Mouse (Mus musculus): Measurements from ENCODE around the gene Scamp5.
A peak's percentile ranks its signal among the peaks of the same experiment; 100 is the strongest.

Gene Scamp5

DNA sequence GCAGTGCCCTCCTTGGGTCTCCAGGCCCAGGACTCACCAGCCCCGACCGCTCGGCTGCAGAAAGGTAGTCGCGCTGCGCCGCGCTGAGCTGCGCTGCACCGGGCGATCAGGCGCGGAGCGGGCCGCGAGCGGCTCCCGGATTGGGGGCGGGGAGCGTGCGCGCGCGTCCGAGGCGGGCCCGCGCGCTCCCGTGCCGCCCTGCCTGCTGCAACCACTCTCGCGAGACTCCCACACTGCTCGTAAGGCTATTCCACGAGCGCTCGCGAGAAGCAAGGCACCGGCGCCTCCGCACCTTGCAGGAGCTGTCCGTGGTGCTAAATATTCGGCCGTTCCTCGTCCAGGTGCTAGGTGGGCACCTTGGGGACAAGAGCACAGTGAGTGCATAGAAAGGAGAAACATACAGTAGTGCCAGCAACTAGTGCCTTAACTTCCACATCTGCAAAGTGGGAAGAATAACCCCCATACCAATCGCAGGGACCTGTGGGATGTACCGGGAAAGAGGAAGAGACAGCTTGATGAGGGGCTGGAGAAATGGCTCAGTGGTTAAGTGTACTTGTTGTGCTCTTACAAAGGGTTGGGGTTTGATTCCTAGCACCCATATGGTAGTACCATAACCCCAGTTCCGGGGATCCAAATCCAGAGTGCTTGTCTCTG, at the start of gene Scamp5:
TSS of gene Scamp5 (minus strand) at position 165 of the 654 bp plus-strand sequence.
- peak; percentile 69 to 79 for DNase-seq

DNA sequence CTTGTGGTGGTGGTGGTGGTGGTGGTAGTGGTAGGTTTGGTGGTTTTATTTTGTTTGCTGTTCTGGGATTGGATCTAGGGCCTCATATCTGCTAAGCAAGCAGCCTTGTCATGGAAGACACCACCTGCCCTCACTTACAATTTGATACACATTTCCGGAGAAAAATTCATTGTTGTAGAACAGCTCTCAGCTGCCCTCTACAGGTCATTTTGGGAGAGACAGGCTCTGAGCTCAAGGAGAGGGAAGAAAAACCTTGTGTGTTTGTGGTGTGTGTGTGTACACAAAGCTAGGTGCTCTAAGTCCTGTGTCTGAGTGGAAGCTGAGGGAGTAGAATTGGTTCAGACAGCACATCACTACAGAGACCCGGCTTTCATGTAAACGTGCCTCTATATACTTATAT, 49.3 kb upstream of the Scamp5 start:
- DNase-seq: peak in 1 of 2 experiments; percentile 32

GRCm38 (mm10) chr9:57510577-57510976, 42.7 kb upstream of the Scamp5 start:
- DNase-seq: no peak

DNA sequence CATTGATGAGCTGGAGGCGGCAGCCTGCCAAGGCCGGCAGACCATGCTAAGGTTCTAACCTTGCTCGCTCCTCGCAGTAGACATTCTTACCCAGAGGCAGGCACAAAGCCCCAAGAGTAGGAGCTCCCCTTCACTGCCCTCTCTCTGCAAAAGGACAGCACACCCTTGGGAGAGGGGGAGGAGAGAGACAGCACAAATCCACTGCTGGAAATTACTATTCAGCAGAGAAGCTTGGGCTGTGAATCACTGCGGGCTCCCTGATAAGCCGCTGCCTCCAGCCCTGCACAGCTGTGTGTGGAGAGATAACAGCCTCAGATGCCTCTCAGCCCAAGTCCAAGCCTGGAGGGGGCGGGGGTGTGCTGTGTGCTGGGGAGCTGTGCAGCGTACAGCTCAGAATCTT, 37.8 kb upstream of the Scamp5 start:
- no peak for DNase-seq

DNA sequence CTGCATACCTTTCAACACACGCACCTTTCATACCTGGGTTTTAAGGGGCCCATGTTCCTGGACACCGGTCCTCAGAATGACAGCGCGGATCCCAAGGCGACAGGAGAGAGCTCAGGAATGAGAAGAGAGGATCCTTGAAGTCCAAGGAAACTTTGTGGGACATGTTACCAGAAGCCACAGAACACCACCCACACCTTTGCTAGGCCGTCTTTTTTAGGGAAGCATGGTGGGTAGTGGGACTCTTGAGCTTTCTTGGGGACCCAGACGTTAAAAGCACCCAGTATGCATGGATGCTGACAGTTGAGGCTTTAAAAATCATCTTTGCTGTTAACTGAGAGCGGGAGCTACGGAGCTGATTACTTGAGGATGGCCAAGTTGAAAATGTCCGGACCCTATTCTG, 37.0 kb upstream of the Scamp5 start:
- DNase-seq: no peak

- DNase-seq: peak; percentile 31 to 32
Observed at GRCm38 (mm10) chr9:57504381-57504700, 36.5 kb upstream of the Scamp5 start.

DNA sequence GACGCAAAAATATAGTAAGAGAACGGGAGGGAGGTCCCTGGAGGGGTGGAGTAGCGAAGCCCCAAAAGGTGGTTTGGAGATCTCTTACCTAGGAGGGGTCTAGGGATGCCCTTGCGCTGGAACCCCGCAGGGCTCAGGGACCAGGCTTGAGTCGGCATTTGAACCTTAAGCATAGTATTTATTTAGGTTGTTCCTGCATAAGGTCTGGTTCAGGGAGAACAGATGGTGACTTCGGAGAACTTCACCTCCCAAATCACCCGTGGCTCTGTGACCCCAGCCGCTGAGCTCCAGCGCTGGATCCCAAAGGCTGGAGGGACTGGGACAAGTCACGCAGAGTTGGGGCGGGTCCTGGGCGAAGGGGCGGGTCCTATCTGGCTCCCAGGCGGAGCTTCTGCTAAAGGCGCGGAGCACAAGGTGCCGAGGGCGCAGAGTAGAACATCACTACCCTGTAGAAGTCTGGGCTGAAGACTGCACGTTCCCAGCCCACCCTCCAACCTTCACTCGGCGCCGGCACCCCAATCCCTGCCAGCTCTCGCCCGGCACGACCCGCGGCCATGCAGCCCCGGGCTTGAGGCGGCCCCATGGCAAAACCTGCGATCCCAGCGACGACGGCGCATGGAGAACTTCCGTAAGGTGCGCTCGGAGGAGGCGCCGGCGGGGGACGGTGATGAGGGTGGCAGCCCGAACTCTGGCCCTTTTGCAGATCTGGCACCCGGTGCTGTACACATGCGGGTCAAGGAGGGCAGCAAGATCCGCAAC, 35.9 kb upstream of the Scamp5 start, which contains the start of gene Rpp25:
TSS of gene Rpp25 (plus strand) at position 405 of the 759 bp plus-strand sequence.
- DNase-seq: no peak

- DNase-seq: no peak
Observed at GRCm38 (mm10) chr9:57502911-57503621, 35.2 kb upstream of the Scamp5 start.

DNA sequence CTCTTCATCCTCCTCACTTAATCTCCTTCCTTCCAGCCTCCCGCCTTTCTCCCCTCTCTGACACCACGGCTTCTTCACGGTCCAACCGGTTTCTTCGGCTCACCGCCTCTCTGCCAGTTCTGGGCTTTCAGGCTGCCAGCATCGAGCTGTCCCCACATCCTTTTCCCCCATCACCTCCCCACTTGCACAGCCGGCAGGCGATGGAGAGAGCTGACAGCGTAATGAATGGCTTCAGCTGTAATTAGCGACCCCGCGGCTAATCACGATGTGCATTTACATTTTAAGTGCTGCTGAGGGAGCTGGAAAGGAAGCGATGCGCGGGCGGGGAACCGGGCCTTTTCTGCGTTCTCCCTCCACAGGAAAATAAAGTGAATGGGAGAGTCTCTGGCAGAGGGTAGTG, 34.0 kb upstream of the Scamp5 start:
- no peak for DNase-seq

GRCm38 (mm10) chr9:57501452-57501851, 33.6 kb upstream of the Scamp5 start:
- DNase-seq: no peak

DNA sequence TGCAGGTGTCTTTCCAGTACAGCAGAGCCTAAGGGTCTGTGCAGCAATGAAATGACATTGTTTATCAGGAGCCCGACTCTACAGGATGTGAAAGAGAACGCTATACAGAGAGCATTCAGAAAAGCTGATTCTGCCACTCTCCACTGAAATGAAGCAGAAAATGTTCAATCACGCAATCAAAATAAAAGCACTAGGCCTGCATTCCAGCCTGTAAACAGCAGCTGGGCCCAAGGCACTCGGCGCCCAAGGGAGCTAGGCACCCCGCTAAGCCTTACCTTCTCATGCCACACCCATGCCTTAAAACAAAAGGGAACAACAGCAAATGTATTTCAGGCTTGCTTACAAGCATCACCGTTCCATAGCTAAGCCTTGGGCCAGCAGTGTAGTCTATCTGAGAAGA, 30.7 kb upstream of the Scamp5 start:
- DNase-seq: no peak

GRCm38 (mm10) chr9:57497236-57497635, 29.4 kb upstream of the Scamp5 start:
- no peak for DNase-seq

DNA sequence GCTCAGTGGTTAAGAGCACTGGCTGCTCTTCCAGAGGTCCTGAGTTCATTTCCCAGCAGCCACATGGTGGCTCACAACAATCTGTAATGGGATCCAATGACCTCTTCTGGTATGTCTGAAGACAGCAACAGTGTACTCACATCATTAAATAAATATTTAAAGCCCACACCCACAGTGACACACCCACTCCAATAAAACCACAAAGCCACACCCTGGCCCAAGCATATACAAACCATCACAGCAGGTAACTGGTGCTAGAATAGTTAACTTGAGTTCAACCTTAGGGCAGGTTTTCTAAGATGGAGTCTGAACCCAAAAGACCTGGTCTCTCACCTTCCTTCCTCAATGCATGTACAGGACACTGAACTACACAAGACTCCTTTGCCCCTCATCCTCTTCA, 27.1 kb upstream of the Scamp5 start:
- no peak for DNase-seq

GRCm38 (mm10) chr9:57493532-57493931, 25.7 kb upstream of the Scamp5 start:
- DNase-seq: no peak

DNA sequence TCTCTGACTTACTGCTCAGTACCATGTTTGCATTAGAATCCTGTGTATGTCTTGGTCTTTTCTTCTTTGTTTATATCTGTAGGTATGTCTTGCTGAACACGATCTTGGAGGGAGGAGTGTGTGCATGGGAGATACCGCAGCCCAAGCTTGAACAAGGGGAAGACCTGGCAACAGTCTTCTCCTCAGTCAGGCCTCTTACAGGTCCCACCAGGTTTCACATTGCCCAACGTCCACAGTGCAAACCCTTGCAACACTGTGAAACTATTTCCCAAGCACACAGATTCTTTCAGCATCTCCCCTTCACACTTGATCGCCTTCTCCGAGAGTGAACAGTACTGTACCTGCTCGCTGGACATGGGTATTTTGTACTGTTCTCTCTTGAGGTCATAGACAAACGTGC, 19.9 kb upstream of the Scamp5 start:
- DNase-seq: no peak

- peak; percentile 39 to 49 for DNase-seq
Observed at GRCm38 (mm10) chr9:57485774-57486173, 17.9 kb upstream of the Scamp5 start.

DNA sequence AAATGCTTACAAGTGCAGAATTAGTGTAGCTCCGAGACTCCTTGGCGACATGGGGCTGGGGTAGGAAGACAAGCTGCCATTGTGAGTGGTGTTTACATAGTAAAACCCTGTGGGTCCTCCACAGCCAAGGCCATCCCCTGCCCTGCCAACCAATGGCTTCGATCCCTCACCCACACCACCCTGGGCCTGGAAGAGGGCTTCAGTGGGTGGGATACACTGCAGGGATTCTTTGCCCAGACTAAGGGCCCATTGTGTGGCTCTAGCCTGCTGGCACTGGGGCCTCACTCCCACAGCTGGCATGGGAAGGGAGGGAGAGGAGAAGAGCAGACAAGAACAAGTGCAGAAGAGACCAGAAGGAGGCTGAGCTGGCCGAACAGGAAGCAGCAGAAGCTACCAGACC, 1.1 kb upstream of the Scamp5 start:
- DNase-seq: no peak

- DNase-seq: peak in 1 of 2 experiments; percentile 8
Observed at GRCm38 (mm10) chr9:57467271-57467771, 539 bp downstream of the Scamp5 start.

GRCm38 (mm10) chr9:57466101-57466500, 1.8 kb downstream of the Scamp5 start:
- no peak for DNase-seq

DNA sequence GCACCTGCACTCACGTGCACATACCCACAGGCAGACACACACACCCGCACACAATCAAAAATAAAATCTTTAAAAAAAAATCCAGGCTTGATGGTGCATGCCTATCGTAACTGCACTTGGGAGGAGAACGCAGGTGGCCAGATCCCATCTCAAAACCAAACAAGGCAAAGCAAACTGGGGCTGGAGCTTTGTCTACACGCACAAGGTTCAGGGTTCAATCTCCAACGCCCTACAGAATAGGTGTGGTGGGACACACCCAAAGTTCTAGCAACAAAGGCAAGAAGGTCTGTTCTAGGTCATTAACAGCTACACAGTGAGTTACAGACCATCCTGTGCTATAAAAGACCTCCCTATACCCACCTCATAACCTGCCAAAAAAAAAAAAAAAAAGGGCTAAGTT, 5.0 kb downstream of the Scamp5 start:
- no peak for DNase-seq

- no peak for DNase-seq
Observed at GRCm38 (mm10) chr9:57459707-57460106, 8.2 kb downstream of the Scamp5 start.

DNA sequence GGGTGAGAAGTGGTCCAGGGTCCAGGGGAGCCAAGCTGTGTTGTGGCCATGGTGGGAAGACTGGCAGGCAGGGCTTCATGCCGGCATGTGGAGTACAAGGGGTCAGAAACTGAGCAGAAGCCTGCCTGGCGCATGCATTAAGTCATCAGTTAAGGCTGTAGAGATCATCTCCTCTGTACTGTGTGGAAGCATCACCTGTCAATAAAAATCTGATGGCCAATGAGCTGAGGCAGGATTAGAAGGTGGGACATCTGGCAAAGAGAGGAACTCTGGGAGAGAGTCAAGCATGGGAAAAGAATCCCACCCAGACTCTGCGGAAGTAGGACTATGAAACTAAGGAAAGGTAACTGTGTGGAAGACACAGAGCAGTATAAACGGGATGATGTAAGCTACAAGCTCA, 14.3 kb downstream of the Scamp5 start:
- no peak for DNase-seq

GRCm38 (mm10) chr9:57452624-57453462, 15.0 kb downstream of the Scamp5 start:
- DNase-seq: no peak

All from thymus, adult 18-20 months (tissue).